Mouse (Mus musculus) right cerebral cortex, postnatal 25 days (tissue): Measurements from ENCODE around the gene Olfr902.
"Not testable (repeated sequence)": the region's sequence is repeated elsewhere in the genome, so short reads cannot be mapped to it uniquely, and the experiment has no call there.

Source experiments
- DNase-seq: peaks from one replicate; pipeline ENCODE4 v3.0.0; 2022

Olfr902 gene

DNA sequence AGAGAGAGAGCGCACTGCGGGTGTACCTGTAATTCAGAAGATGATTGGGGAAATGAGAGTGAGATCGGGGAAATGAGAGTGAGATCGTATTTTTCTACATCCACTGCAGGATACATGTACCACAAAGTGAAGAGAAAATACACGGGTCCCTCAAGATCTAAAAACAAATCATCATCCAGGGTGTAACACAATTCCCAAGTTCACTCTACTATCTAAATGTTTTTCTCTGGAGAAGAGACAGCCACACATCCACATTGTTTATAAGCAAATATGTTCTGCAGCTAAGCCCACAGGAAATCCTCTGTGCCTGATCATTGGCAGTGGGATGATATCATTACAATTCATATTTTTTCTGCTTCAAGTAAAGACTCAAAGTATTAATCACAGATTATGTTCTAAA, at the start of gene Olfr902:
TSS of gene Olfr902 (plus strand) at position 301 of the 400 bp plus-strand sequence.
- no peak for DNase-seq

DNA sequence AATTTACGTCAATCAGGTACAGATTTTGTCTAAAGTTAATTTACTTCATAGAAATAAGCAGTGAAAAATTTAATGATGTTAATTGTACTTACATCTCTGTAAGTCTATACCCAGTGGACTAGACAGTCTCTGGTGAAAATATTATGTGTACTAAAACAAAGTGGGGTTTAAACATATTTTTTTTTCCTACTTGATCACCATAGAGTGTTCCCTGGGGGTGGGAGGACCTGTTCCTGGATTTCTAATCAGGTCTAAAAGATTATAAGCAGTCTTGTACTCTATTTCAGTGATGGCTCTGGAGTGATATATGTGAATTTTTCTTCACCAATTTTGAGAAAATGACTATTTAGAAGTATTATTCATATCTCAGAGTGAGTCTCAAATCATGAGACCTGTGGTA, 46.1 kb upstream of the Olfr902 start, which contains the start of gene Olfr147:
TSS of gene Olfr147 (plus strand) at position 301 of the 400 bp plus-strand sequence.
- no peak for DNase-seq

DNA sequence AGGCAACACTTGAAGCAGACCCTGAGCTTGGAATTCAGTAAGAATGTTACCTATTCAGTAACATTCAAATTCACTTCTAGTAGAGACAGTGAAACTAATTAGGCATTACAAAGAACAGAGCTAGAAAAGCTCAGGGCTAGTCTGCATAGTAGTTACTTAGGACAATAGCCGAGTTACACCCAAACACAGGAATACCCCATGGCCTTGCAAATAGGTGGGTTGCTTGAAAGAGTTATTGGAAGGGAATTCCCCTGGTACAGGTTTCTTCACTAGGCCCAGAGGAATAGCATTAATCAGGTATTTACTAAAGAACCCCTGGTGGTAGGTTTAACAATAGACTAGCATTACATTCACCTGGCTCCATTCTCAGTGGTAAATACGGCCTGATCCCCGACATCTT, 40.0 kb upstream of the Olfr902 start:
- DNase-seq = not testable (repeated sequence)

DNA sequence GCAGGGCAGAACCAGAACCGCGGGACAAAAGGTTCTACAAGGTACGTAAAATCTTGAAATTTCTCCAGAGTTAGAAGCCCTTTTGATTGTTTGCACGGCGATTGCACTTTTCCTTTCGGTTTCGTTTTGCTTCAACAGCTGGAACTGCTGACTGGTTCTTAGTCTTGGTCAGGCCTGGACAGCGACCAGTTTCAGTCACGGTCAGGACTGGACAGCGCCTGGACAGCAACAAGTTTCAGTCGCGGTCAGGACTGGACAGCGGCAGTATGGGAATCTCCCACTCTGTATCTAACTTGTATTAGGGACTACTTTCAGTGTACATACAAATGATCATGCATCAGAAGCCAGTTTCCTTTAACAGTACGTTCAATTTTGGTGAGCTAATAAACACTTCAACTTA, 34.0 kb upstream of the Olfr902 start:
- not testable (repeated sequence) for DNase-seq

DNA sequence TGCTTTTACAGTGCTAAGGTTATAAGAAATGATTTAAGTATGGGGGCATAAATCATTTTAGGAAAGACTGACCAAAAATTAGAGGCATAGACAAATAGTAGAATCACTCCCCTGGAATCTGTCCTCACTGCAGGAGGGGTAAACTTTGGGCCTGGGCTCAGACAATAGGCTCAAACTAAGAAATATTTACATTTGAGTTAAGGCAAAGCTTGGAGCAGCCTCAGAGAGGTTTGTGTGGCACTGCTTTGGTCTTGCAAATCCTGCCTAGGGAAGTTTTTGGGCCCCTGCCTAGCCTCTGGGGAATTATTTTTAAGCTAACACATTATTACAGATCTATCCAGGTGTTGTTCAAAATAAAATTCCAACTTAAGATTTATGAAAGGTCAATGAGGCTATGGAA, 23.7 kb upstream of the Olfr902 start:
- DNase-seq = no peak

DNA sequence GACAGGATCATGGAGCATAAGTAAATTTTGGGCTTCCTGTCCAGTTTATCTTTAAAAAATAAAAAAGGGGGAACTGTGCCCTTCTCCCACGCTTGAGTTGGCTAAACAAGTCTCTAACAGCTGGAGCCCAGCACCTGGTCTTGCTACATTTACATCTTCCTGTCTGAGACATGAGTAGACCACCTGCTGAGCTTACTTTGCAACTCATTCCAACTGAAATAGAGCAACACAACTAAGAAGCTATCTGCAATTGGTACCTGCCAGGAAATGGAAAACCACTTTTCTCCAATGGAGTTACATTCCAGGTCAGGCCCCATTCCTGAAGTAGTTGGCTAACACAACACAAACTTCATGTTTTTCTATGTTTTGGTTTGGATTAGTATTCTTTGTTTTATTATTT, 20.4 kb upstream of the Olfr902 start:
- DNase-seq = no peak

DNA sequence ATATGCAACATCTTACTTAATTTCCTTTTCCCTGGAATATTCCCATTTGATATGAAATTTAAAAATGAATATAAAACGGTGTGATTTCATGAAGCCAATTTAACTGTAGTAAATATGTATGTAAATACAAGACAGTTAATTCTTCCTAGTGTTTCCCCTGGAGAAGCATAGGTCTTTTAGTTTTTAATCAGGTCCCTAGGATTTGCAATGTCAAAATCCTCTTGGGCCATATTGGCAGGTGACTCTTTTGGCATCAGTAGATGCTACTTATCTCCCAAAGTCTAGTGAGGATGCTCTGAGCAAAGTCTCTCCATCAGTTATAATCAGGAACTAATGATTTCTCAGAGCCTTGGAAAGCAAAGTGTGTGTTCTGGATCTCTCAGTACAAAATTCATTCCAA, 18.3 kb upstream of the Olfr902 start, which contains the start of gene Olfr901:
TSS of gene Olfr901 (plus strand) at position 301 of the 400 bp plus-strand sequence.
- no peak for DNase-seq

DNA sequence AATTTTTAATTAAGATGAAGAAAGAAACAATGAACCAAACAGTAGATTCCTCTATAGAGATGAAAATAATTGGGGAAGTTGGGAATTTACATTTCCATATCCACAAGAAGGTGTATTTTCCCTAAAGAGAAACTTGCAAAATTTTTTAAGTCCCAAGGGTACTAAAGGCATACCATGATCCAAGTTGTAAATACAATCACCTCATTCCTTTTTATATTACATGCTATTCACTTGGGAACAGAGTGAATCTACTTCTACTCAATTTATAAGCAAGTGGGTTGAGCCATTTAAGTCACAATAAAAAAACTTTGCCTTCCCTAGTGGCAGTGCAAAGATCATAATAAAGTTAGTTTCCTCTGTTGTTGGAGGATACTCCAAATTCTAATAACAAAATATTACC, 15.4 kb downstream of the Olfr902 start, which contains the start of gene Olfr904:
TSS of gene Olfr904 (plus strand) at position 301 of the 400 bp plus-strand sequence.
- DNase-seq = no peak

DNA sequence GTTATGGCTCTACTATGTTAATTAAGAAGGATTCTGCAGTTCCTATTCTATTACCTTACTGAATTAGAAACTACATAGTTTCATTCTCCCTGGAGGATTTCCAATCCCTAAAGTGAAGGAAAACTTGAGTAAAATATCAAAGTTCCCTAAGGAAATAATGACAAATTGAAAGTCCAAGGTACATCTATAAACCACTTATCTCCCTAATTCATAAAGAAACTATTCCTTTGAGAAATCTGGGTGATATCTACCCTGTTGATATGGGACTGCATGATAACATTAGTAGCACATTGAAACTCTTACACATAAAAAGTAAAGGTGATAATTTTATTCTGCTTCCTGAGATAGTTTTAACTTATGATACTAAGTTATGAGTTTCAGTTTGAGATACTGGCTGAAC, 23.4 kb downstream of the Olfr902 start, which contains the start of gene Olfr905:
TSS of gene Olfr905 (plus strand) at position 301 of the 400 bp plus-strand sequence.
- DNase-seq = no peak

DNA sequence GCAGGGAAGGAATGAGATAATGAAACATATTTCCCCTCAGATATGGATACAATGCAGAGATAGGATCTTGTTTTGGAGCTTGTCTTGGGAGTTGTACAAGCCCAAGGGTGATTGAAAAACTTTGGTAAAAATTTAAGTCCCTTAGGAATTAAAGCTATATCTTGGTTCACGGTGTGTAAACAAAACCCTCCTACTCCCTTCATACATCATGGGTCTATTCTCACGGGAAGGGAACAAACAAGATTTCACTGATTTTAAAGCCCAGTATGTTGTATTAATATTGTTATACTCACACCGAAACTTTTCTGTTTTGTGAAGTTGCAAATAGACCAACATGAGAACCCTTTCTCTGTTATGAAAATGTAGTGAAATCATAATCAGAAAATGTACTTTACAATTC, 39.3 kb downstream of the Olfr902 start, which contains the start of gene Olfr906:
TSS of gene Olfr906 (plus strand) at position 301 of the 400 bp plus-strand sequence.
- no peak for DNase-seq

DNA sequence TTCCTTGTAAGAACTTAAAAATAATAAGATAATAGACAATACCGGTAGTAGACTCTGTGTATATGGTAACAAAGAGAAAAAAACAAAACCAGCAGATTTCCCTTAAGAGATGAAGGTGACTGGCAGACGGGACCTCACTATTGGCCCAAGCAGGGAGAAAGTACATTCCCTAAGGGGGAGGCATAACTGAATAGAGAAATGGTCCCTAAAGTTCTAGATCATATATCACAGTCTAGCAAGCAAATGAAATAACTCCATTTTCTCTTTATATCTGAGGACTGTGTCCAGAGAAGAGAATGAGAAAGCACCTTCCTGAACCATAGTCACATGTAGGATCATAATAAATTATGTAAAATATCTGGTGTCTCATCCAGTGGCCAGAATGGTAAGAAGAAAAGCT, 48.0 kb downstream of the Olfr902 start, which contains the start of gene Olfr907:
TSS of gene Olfr907 (plus strand) at position 301 of the 400 bp plus-strand sequence.
- no peak for DNase-seq
